Mouse (Mus musculus) heart, postnatal 0 days (tissue): ENCODE measurements around the gene Col5a1.

Experiments
- CTCF ChIP-seq: IDR thresholded peaks from 2 replicates; pipeline ENCODE4 v1.5.1; 2016; ENCODE audit warnings: antibody characterized with exemption, control low read depth, low read depth
- EP300 ChIP-seq: IDR thresholded peaks from 2 replicates; pipeline ENCODE4 v1.6.1; 2016; ENCODE audit warnings: antibody characterized with exemption, low read depth

- TF ChIP-seq CTCF (no peak), EP300 (no peak)
Measured at GRCm38 (mm10) chr2:27999996-28000583, 113.9 kb downstream of the Col5a1 start.
